Mouse (Mus musculus) limb, embryonic 10.5 days (tissue): Measurements from ENCODE around the gene Tnf. TPM values are rescaled to one million over a fixed set of nuclear protein-coding genes. Genes with fewer than 3 reads are reported as not detected.

Source experiments
- DNase-seq: peaks from one replicate; pipeline ENCODE4 v3.0.0-alpha.2; 2017; ENCODE audit warnings: low spot score
- H3K27ac ChIP-seq: fragments of 300-500 bp; sonication (generic); 2 replicates; pipeline ENCODE4 v1.5.1; 2016; ENCODE audit warnings: mild to moderate bottlenecking
- H3K27me3 ChIP-seq: fragments of 300-500 bp; sonication (generic); 2 replicates; pipeline ENCODE4 v1.6.1; 2016; ENCODE audit warnings: low read depth, mild to moderate bottlenecking; ENCODE audit not compliant: poor library complexity, severe bottlenecking
- H3K36me3 ChIP-seq: fragments of 300-500 bp; sonication (generic); 2 replicates; pipeline ENCODE4 v1.6.1; 2016; ENCODE audit warnings: mild to moderate bottlenecking, moderate library complexity
- H3K4me1 ChIP-seq: fragments of 300-500 bp; sonication (generic); 2 replicates; pipeline ENCODE4 v1.6.1; 2016
- H3K4me3 ChIP-seq: fragments of 300-500 bp; sonication (generic); 2 replicates; pipeline ENCODE4 v1.5.1; 2016; ENCODE audit warnings: mild to moderate bottlenecking, moderate library complexity
- H3K9me3 ChIP-seq: fragments of 300-500 bp; sonication (generic); replicated peaks from 2 replicates; pipeline ENCODE4 v1.6.1; 2016; ENCODE audit warnings: mild to moderate bottlenecking
- WGBS: fragments of 180-500 bp; shearing (Covaris S2); methylation state at CpG from one replicate; pipeline ENCODE4 v1.1.7; 2016; 5-methylcytosine and 5-hydroxymethylcytosine counted together
- polyA plus RNA-seq: library from polyadenylated mRNA; unstranded; fragments of >200 nt; fragmentation: Nextera tagmentation; extraction: Ambion mirVana; gene quantifications from 2 replicates; pipeline ENCODE4 v1.2.1, GENCODE M21; 2016

Gene Tnf
- polyA plus RNA-seq, 1 experiment from 2014 or later, result not detected

- Histone ChIP-seq H3K9me3 (no peaks in the 10 kb centered on the region), H3K36me3 (no peaks in the 10 kb centered on the region), H3K4me1 (peaks cover 28% of the 10 kb centered on the region), H3K4me3 (no peak overlapping the region), H3K27ac (no peak overlapping the region), H3K27me3 (peaks cover 20% of the 10 kb centered on the region)
- no peak for DNase-seq
- 72% methylated on average over 4 of the region's 4 CpGs for WGBS
Observed at GRCm38 (mm10) chr17:35190096-35190495, 11.7 kb downstream of the Tnf start.

DNA sequence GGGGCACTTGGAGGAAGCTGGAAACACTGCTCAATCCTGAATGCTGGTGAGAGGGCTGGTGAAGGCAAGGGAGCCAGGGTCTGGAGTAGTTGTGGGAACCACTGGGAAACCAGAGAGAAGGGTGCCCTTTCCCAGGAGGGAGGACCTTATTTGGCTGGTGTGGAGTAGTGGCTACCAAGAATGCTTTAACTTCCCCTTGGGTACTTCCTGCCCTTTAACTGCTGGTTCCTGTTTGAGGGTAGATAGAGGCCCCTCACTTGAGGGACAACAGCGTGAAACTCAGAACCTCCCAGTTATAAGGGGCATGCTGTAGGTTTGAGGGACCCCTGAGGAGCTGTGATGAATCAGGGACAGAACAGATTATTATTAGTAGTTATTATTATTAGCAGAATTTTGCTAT, 12.6 kb downstream of the Tnf start:
- H3K9me3 ChIP-seq, result no peaks in the 10 kb centered on the region
- no peaks in the 10 kb centered on the region for H3K36me3 ChIP-seq
- WGBS, result 70% methylated on average over 1 of the region's 1 CpGs
- H3K4me1 ChIP-seq, result peaks cover 19% of the 10 kb centered on the region
- no peak overlapping the region for H3K4me3 ChIP-seq
- H3K27ac ChIP-seq, result peak overlapping the region; percentile 44; the same call in 1 of the 2 replicates
- no peak for DNase-seq
- H3K27me3 ChIP-seq, result peaks cover 11% of the 10 kb centered on the region

DNA sequence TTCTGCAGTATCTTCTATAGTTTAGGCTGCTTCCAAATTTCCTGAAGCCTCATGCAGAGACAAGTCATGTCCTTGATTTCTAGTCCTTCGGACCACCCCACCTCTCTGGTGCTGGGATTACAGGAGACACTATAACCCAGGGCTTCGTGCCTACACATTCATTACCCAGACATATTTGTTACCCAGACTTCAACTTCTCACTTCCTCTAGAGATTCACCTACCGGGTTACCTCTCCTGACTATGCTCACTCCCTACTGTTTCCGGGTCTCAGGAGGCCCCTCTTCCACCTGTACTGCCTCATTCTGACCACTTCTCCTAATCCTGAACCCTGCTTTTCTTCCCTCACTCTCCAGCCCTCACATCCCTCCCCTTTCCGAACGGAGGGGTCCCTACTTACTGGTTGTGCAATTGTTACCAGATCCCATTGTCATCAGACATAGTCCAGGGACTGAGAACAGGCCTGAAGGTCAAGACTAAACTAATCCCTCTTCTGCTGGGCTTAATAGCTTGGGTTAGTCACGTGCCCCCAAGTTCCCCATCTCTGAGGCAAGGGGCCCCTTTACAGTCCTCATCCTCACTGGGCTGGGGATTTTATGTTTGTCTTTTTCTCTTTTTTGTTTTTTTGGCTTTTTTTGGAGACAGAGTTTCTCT, 13.7 kb downstream of the Tnf start, which contains the start of gene Lst1:
TSS of gene Lst1 (minus strand) at position 481 of the 652 bp plus-strand sequence.
- H3K9me3 ChIP-seq, result no peaks in the 10 kb centered on the region
- H3K4me3 ChIP-seq, result no peak within 1 kb of the TSS
- no peaks in the 10 kb centered on the region for H3K36me3 ChIP-seq
- no peak for DNase-seq
- H3K27ac ChIP-seq, result peak within 1 kb of the TSS; percentile 44; the same call in 1 of the 2 replicates
- peaks cover 14% of the 10 kb centered on the region for H3K4me1 ChIP-seq
- WGBS, result 77% methylated on average over 7 of the region's 7 CpGs
- peaks cover under 1% of the 10 kb centered on the region; the same call in 1 of the 2 replicates for H3K27me3 ChIP-seq

GRCm38 (mm10) chr17:35187345-35187744, 14.5 kb downstream of the Tnf start:
- DNase-seq, result no peak
- Histone ChIP-seq H3K4me3 (no peak overlapping the region), H3K9me3 (no peaks in the 10 kb centered on the region), H3K27me3 (no peaks in the 10 kb centered on the region), H3K27ac (no peak overlapping the region), H3K36me3 (no peaks in the 10 kb centered on the region), H3K4me1 (peaks cover 14% of the 10 kb centered on the region)
- 79% methylated on average over 4 of the region's 4 CpGs for WGBS

DNA sequence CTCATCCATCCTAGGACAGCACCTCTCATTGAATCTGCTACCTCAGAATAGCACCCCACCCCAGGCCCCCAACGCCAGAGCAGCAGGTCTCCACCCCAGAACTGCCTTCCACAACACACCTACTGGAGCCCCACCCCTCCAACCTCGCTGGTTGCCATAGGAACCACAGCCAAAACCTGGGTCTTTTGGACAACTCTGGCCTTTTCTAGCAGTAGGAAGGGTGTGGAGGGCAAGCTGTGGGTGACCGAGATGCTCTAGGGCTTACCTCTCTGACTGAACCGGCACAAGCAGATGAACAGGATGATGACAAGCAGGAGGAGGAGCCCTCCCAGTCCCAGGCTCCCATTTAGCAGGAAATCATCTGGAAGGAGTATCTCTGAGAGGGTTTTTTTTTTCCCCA, 15.1 kb downstream of the Tnf start:
- 2% methylated on average over 4 of the region's 4 CpGs for WGBS
- DNase-seq, result peak; percentile 66
- H3K4me3 ChIP-seq, result peak overlapping the region; percentile 53

GRCm38 (mm10) chr17:35185639-35186611, 15.9 kb downstream of the Tnf start:
- peak overlapping the region; percentile 85 for H3K27ac ChIP-seq
- peaks cover 14% of the 10 kb centered on the region for H3K4me1 ChIP-seq
- H3K36me3 ChIP-seq, result no peaks in the 10 kb centered on the region
- peak; percentile 71 for DNase-seq
- WGBS, result 2% methylated on average over 18 of the region's 18 CpGs
- no peaks in the 10 kb centered on the region for H3K27me3 ChIP-seq
- H3K9me3 ChIP-seq, result no peaks in the 10 kb centered on the region
- H3K4me3 ChIP-seq, result peak overlapping the region; percentile 53

More for the DNA sequence above, 15.1 kb downstream of the Tnf start:
- Histone ChIP-seq H3K27ac (peak overlapping the region; percentile 85), H3K9me3 (no peaks in the 10 kb centered on the region), H3K4me1 (peaks cover 14% of the 10 kb centered on the region), H3K27me3 (no peaks in the 10 kb centered on the region), H3K36me3 (no peaks in the 10 kb centered on the region)

GRCm38 (mm10) chr17:35180093-35180492, 21.7 kb downstream of the Tnf start:
- Histone ChIP-seq H3K4me3 (no peak overlapping the region), H3K4me1 (no peaks in the 10 kb centered on the region), H3K27ac (no peak overlapping the region), H3K27me3 (no peaks in the 10 kb centered on the region), H3K36me3 (no peaks in the 10 kb centered on the region), H3K9me3 (no peaks in the 10 kb centered on the region)
- no peak for DNase-seq
- WGBS, result 93% methylated on average over 5 of the region's 5 CpGs

DNA sequence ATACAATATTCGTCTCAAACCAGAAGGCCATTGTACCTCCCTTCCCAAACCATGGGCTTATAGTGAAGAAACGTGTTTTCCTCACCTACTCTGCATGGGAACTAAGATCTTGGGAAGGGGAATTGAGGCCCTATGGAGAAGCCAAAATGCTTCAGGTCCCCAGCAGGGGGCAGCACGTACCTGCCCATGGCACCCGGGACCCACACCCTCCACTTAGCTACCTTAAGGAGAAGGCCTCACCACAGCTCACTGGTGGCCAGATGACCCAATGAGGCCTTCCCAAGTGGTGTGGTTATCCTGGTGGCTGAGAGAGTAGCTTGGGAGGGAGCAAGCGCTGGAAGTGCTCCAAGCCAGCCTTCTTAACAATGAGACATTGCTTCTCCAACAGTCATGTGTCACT, 23.3 kb downstream of the Tnf start:
- no peaks in the 10 kb centered on the region for H3K9me3 ChIP-seq
- H3K27me3 ChIP-seq, result no peaks in the 10 kb centered on the region
- no peaks in the 10 kb centered on the region for H3K36me3 ChIP-seq
- no peak overlapping the region for H3K4me3 ChIP-seq
- peaks cover 10% of the 10 kb centered on the region for H3K4me1 ChIP-seq
- H3K27ac ChIP-seq, result no peak overlapping the region
- 16% methylated on average over 5 of the region's 5 CpGs for WGBS
- peak; percentile 86 for DNase-seq

- no peaks in the 10 kb centered on the region for H3K27me3 ChIP-seq
- 75% methylated on average over 2 of the region's 2 CpGs for WGBS
- DNase-seq, result no peak
- H3K4me1 ChIP-seq, result peaks cover 11% of the 10 kb centered on the region
- H3K9me3 ChIP-seq, result no peaks in the 10 kb centered on the region
- H3K4me3 ChIP-seq, result no peak within 1 kb of the TSS
- no peak within 1 kb of the TSS for H3K27ac ChIP-seq
- no peaks in the 10 kb centered on the region for H3K36me3 ChIP-seq
Observed at GRCm38 (mm10) chr17:35175968-35176367, 25.8 kb downstream of the Tnf start, which contains the start of gene Aif1. TSS of gene Aif1 (minus strand) at chr17:35176068.

DNA sequence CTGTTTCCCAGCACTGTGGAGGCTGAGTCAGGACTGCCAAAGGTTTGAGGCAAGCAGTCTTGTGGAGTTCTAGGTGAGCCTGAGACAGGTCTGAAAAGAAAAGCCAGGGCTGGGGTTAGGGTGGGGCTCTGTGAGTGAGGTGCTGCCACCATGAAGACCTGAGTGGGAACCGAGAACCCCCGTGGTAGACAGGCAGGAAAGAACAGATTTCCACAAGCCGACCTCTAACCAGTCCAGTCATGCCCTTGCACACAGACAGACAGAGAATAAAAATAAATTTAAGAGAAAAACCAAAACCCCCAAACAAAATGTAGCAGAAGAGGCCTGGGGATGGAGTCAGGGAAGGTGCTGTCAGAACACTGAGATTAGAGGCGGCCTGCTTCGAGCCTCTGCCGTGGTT, 26.4 kb downstream of the Tnf start:
- H3K4me3 ChIP-seq, result no peak overlapping the region

GRCm38 (mm10) chr17:35174201-35174977, 27.4 kb downstream of the Tnf start:
- H3K9me3 ChIP-seq, result no peaks in the 10 kb centered on the region
- H3K27me3 ChIP-seq, result no peaks in the 10 kb centered on the region
- no peaks in the 10 kb centered on the region for H3K36me3 ChIP-seq
- peaks cover 11% of the 10 kb centered on the region for H3K4me1 ChIP-seq
- H3K4me3 ChIP-seq, result no peak overlapping the region
- no peak for DNase-seq
- H3K27ac ChIP-seq, result no peak overlapping the region
- 61% methylated on average over 8 of the region's 8 CpGs for WGBS

More for the DNA sequence above, 26.4 kb downstream of the Tnf start:
- Histone ChIP-seq H3K27me3 (no peaks in the 10 kb centered on the region), H3K27ac (no peak overlapping the region), H3K4me1 (peaks cover 11% of the 10 kb centered on the region), H3K9me3 (no peaks in the 10 kb centered on the region), H3K36me3 (no peaks in the 10 kb centered on the region)
- no peak for DNase-seq
- WGBS, result 84% methylated on average over 6 of the region's 6 CpGs

- Histone ChIP-seq H3K9me3 (no peaks in the 10 kb centered on the region), H3K36me3 (no peaks in the 10 kb centered on the region), H3K4me1 (peaks cover 11% of the 10 kb centered on the region), H3K4me3 (no peak overlapping the region), H3K27me3 (no peaks in the 10 kb centered on the region), H3K27ac (no peak overlapping the region)
- no peak for DNase-seq
- WGBS, result 74% methylated on average over 3 of the region's 3 CpGs
Observed at GRCm38 (mm10) chr17:35173329-35173728, 28.5 kb downstream of the Tnf start.
